Mouse (Mus musculus) T-helper 17 cell (primary cell): ENCODE measurements around the gene Top1.

Experiments
- in situ Hi-C, 2 experiments: fragments of 300-600 bp; cut with MboI, MseI; formaldehyde crosslinking; loops; 1 replicate in 1 of 2; 2 replicates in 1 of 2; pipeline ENCODE4 v1.15.1; 2025; ENCODE audit warnings: high pct_unique_total_duplicates in 2 of 2

The Top1 gene

GRCm38 (mm10) chr2:160645614-160646137 lies at the start of gene Top1:
TSS of gene Top1 (plus strand) at chr2:160645888.
- in situ Hi-C loops, result no loop called here

GRCm38 (mm10) chr2:160597582-160598281 lies 48.0 kb upstream of the Top1 start:
- in situ Hi-C loops, result no loop called here

- in situ Hi-C loops, result loop anchor here (5.0 kb wide), 2 partner anchors 110 to 280 kb away; partner anchors contain the start of gene Lpin3 (in 2 of the 2)
Observed at GRCm38 (mm10) chr2:160601805-160602204, 43.9 kb upstream of the Top1 start.

- in situ Hi-C loops, result loop anchor here (5.0 kb wide), 2 partner anchors 109 to 279 kb away; partner anchors contain the start of gene Lpin3 (in 2 of the 2)
Observed at GRCm38 (mm10) chr2:160603154-160603933, 42.3 kb upstream of the Top1 start.

GRCm38 (mm10) chr2:160610012-160610411 lies 35.7 kb upstream of the Top1 start:
- in situ Hi-C loops, result no loop called here

GRCm38 (mm10) chr2:160613186-160613919 lies 32.3 kb upstream of the Top1 start:
- in situ Hi-C loops, result no loop called here

- in situ Hi-C loops, result no loop called here
Observed at GRCm38 (mm10) chr2:160617741-160618140, 27.9 kb upstream of the Top1 start.

- in situ Hi-C loops, result no loop called here
Observed at GRCm38 (mm10) chr2:160618619-160619220, 27.0 kb upstream of the Top1 start.

- in situ Hi-C loops, result no loop called here
Observed at GRCm38 (mm10) chr2:160619300-160619699, 26.4 kb upstream of the Top1 start.

GRCm38 (mm10) chr2:160619831-160620230 lies 25.9 kb upstream of the Top1 start:
- in situ Hi-C loops, result no loop called here

GRCm38 (mm10) chr2:160620279-160620963 lies 25.3 kb upstream of the Top1 start:
- in situ Hi-C loops, result no loop called here

GRCm38 (mm10) chr2:160621001-160621448 lies 24.7 kb upstream of the Top1 start:
- in situ Hi-C loops, result no loop called here

GRCm38 (mm10) chr2:160621661-160622211 lies 24.0 kb upstream of the Top1 start:
- in situ Hi-C loops, result no loop called here

- in situ Hi-C loops, result no loop called here
Observed at GRCm38 (mm10) chr2:160622646-160623045, 23.0 kb upstream of the Top1 start.

GRCm38 (mm10) chr2:160623745-160624144 lies 21.9 kb upstream of the Top1 start:
- in situ Hi-C loops, result no loop called here

- in situ Hi-C loops, result no loop called here
Observed at GRCm38 (mm10) chr2:160627207-160628025, 18.3 kb upstream of the Top1 start.

- in situ Hi-C loops, result no loop called here
Observed at GRCm38 (mm10) chr2:160628055-160628454, 17.6 kb upstream of the Top1 start.

- in situ Hi-C loops, result no loop called here
Observed at GRCm38 (mm10) chr2:160628666-160629527, 16.8 kb upstream of the Top1 start.

- in situ Hi-C loops, result no loop called here
Observed at GRCm38 (mm10) chr2:160629528-160629830, 16.2 kb upstream of the Top1 start.
